Mouse (Mus musculus): ENCODE data around the gene Gm21962.
"Not testable (repeated sequence)": the region's sequence is repeated elsewhere in the genome, so short reads cannot be mapped to it uniquely, and the experiment has no call there.

Gene Gm21962

DNA sequence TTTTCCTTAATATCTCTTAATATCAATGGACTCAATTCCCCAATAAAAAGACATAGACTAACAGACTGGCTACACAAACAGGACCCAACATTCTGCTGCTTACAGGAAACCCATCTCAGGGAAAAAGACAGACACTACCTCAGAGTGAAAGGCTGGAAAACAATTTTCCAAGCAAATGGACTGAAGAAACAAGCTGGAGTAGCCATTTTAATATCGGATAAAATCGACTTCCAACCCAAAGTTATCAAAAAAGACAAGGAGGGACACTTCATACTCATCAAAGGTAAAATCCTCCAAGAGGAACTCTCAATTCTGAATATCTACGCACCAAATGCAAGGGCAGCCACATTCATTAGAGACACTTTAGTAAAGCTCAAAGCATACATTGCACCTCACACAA lies at the start of gene Gm21962:
Gm21962 (plus strand) TSS at position 301 of the 400 bp plus-strand sequence.
- not testable (repeated sequence) for DNase-seq (ENCODE audit: low read depth, low spot score)

DNA sequence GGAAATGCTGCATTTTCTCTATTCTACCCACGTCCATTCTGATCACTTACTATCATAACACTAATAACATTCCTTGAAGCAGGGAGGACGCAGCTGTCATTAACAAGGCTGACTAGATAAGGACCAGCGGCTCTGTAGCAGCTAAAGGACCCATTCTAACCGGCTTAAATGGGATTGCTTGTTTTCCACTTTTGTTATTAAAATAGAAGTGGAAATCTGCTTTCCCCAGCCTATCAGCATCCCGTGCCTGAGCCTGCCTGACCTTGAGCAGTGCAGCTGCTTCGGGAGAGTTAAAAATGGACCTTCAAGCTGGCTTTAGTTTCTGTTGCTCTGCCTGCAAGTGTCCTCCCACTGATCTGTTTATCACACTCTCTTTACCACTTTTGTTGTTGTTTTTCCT lies 49.2 kb upstream of the Gm21962 start:
- DNase-seq (ENCODE audit: low read depth, low spot score): no peak

DNA sequence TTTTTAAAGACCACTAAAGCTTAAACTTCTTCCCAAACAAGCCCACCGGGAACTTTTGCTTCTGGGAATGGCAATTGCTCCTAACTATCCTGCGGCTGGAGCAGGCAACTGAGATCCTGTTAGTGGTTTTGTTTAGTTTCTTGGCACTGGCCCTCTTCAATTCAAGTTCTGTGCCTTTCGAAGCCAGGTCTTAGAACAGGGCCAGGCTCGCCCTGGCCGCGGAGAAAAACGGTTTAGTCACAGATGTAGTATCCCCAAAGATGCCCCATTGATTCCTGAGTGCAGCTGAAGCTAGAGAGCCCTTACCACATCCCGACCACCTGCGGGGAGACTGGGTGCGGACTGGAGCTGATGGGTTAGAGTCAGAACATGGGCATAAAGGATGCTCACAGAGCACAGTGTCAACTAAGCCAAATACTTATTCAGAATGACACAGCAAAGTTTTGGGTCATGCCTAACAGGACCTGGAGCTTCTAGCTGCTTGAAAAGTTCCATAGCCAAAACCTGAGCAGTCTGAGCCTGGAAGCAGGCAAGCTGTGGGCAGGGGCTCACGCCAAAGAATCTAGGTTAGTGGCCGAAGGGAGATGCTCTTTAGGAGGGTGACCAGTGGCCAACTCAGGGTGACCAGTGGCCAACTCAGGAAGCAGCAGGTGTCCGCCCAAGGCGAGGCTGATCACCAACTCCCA lies 48.3 kb upstream of the Gm21962 start:
- DNase-seq (ENCODE audit: low read depth, low spot score): no peak

DNA sequence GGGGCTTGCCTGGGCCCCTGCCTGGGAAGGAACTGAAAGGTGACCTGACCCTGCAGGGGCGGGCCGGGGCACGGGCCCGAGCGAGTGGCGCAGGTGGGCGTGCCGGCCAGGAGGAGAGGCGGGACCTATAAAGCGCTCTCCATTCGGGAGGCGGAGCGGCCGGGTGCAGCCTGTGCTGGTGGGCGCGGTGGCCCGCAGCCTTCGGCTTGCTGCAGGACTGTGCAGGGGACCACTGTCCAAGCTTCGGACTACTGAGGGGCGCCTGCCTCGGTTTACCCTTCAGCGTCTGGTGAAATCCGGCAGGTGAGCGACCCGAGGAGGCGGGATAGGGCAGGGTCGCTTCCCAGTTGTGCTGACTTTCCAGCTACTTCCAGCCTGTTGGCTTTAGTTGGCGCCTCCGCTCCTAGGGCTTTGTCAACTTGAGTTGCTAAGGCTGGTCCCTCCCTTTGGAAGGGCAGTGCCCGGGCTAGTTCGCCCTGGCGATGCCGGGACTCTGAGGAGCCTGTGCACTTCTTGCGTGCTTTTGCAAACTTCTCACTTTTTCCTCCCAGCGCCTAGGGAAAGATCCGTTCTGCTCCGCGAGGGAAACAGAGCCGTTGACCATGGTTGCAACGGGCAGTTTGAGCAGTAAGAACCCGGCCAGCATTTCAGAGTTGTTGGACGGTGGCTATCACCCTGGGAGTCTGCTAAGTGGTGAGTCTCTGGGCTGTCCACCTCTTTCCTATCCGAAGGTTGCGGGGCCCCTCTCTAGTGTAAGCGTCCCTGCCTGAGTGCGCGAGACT lies 47.6 kb upstream of the Gm21962 start:
- no peak for DNase-seq (ENCODE audit: low read depth, low spot score)

- no peak for DNase-seq (ENCODE audit: low read depth, low spot score)
Measured at GRCm38 (mm10) chr3:137625054-137625453, 46.3 kb upstream of the Gm21962 start.

DNA sequence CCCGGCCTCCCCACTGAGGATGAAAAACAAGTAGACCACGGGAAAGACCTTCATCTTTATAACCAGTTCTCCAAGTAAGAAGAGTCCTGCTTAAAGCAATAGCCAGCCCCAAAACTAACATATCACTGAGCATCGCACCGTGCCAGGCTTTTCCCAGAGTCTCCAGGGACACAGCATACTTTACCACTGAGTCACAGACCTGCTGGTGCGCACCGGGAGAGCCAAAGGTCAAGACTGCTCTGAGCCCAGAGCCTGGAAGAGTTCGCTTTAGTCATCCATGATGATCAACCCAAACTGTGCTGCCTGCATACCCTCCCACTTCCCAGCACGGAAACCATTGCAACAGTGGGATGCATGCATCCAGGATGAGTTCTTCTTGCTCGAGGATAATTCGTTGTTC lies 37.6 kb upstream of the Gm21962 start:
- DNase-seq (ENCODE audit: low read depth, low spot score): no peak

GRCm38 (mm10) chr3:137636571-137636970 lies 34.8 kb upstream of the Gm21962 start:
- no peak for DNase-seq (ENCODE audit: low read depth, low spot score)

GRCm38 (mm10) chr3:137641238-137641637 lies 30.1 kb upstream of the Gm21962 start:
- no peak for DNase-seq (ENCODE audit: low read depth, low spot score)

DNA sequence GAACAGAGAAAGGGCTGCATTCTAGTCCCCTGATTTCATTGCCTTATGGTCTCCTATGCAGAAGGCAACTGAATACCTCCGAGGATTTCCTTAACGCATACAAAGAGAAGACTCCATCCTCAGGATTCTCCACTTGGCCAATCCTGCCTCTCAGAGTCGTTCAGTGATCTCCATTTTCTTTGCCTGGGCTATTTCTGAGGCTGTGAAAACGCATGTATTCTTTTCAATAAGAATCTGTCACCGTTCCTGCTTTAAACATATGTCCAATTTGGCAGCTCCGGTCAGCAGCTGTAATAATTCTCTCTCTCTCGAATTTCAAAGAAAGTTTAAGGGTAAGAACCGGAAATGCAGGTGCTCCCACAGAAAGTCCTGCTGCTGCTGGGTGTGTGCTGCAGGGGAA lies 29.2 kb upstream of the Gm21962 start:
- no peak for DNase-seq (ENCODE audit: low read depth, low spot score)

GRCm38 (mm10) chr3:137642568-137642967 lies 28.8 kb upstream of the Gm21962 start:
- no peak for DNase-seq (ENCODE audit: low read depth, low spot score)

- no peak for DNase-seq (ENCODE audit: low read depth, low spot score)
Measured at GRCm38 (mm10) chr3:137644081-137644480, 27.2 kb upstream of the Gm21962 start.

- no peak for DNase-seq (ENCODE audit: low read depth, low spot score)
Measured at GRCm38 (mm10) chr3:137644947-137645346, 26.4 kb upstream of the Gm21962 start.

DNA sequence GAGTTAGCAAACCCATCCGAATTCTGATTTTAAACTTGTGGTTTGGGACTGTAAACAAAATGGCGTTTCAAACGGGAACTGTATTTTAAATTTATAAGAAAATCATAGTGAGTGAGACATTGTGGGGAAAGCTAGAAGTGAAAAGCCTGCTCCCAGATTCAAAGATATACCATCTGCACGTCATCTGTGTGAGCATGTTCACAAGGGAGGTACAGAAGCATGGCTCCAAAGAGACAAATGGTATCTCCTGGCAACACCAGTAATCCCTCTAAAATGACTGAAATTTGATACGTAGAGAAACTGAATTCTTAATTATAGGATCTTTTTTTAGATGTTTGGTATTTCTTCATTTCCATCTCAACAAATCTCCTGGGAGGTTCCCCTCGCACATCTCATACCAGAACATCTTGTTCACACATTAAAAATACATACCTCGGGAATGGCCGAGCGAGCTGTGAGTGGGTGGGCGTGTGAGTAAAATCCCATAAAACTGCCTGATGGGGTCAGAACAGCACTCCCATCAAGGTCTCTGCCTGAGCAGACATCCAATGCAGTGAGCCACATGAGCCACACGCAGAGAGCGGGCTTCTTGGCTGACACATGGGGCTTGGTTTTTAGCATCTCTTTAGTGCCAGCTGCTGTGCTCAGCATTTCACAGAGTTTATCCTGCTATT lies 23.8 kb upstream of the Gm21962 start:
- DNase-seq (ENCODE audit: low read depth, low spot score): peak; percentile 75

GRCm38 (mm10) chr3:137649112-137649511 lies 22.2 kb upstream of the Gm21962 start:
- DNase-seq (ENCODE audit: low read depth, low spot score): no peak

GRCm38 (mm10) chr3:137652853-137653252 lies 18.5 kb upstream of the Gm21962 start:
- no peak for DNase-seq (ENCODE audit: low read depth, low spot score)

- no peak for DNase-seq (ENCODE audit: low read depth, low spot score)
Measured at GRCm38 (mm10) chr3:137680923-137681322, 9.6 kb downstream of the Gm21962 start.

DNA sequence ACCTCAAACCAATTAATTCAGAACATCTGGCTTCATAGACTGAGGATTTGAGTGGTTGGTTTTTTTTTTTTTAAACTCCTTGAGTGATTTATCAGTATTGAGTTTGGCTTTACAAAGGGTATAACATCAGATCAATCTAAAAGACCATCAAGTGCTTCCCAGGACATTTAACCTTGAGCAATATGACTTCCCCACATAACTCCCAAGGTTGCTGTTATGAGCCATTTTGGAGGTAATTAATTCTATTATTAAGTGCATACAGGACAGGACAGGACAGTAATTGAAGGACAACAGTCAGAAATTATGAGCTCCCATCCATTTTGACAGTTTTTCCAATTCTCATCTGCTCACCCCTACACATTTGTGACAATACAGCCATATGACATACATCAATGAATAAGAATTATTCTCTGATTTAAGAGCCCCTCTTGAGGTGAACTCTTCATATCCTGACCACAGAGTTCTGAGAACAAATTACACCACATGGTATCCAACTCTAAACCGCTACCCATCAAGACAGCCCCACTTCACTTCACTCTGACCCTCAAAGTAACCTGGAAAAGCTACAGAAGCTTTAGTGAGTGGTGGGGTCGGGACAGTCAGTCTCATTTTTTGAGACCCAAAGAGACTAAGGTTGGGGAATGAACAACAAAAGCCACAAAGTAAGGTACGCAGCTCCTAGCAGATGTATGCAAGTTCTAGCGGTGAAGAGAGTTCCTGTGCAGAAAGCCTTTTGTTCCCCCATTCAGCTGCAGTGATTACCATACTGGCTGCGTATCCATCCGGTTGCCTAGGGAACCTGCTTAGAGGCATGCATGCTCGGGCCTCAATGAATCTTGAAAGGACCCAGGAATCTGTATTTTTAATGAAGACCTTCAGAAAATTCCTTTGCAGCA lies 11.8 kb downstream of the Gm21962 start:
- DNase-seq (ENCODE audit: low read depth, low spot score): peak; percentile 57

DNA sequence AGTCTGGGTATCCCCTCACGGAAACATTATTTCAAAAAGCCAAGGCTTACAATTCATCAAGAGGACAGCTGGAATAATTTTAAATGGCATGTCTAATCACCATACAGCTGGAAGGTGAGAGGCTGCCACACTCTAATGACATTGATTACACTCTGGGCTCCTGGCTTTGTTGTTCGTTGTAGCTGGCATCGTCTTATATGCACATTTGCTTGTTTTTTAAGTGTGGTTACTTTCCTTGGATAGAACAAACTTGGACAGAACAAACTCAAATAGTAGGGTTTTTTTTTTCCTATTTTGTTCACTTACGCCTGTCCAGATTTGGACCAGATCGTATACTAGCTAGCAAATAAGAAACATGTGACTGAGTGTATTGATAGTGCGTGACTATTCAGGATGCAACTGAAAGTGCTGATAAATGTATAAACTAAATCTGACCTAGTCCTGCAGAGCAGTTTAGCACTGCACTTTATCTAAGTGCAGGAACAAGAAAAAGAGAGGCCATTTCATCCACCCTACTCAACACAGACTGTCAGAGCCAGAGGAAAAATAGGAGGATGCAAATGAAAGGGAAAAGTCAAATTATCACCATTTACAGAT lies 12.6 kb downstream of the Gm21962 start:
- no peak for DNase-seq (ENCODE audit: low read depth, low spot score)

- no peak for DNase-seq (ENCODE audit: low read depth, low spot score)
Measured at GRCm38 (mm10) chr3:137686932-137687331, 15.6 kb downstream of the Gm21962 start.

DNA sequence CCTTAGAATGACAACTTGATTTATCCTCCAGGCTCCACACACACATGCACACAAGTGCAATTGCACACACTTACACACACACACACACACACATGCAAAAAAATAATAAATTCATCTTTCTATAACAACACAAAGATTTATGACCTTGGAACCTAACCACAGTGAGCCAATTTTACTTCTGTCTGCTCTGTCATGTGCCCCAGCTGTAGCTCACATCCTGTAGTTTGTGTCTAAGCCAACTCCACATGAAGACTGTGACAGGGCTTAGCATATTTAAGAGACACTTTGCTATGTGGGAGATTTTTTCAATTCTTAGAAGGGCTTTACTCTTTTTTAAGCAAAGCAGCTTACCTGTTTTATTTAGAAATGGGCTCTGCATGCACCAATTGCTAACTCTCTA lies 20.2 kb downstream of the Gm21962 start:
- no peak for DNase-seq (ENCODE audit: low read depth, low spot score)

- no peak for DNase-seq (ENCODE audit: low read depth, low spot score)
Measured at GRCm38 (mm10) chr3:137715946-137716345, 44.6 kb downstream of the Gm21962 start.
